ENCODE assay signal across 28 mouse cellular contexts in the genomic region with DNA sequence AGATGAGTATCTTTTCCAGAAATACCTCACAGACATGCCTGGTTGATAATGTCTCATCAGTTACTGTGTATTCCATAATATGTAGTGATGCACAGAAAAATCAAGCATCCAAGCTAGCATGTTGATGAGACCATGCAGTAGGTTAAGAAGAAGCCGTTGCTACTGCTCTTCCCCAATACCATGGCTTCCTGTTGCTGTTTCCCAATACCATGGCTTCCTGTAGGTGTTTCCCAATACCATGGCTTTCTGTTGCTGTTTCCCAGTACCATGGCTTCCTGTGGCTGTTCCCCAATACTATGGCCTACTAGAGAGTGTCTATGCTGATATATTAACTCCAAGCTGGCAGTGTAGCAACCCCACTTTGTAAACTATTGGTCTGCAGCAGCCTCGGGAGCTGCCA.
"Had no signal": no experiment of that assay in that cellular context is flagged by ENCODE, and none has a peak within 500 bp of the region (broad histone marks: within the 10 kb centered on the region; RNA-seq: fewer than 3 reads in every experiment).

No protein-coding gene starts in this region.

- H3K9ac ChIP-seq: heart, embryonic 13.5 days; heart, embryonic 15.5 days; hindbrain, embryonic 12.5 days; hindbrain, embryonic 14.5 days; intestine, embryonic 15.5 days; limb, embryonic 12.5 days; liver, embryonic 14.5 days had no signal

- H3K4me3 ChIP-seq: gastrocnemius, adult 2 months; heart, embryonic 10.5 days; heart, embryonic 13.5 days; heart, embryonic 15.5 days; hindbrain, embryonic 12.5 days; intestine, embryonic 15.5 days; left cerebral cortex, adult 2 months; limb, embryonic 10.5 days; limb, embryonic 12.5 days had no signal

- H3K9me3 ChIP-seq: heart, embryonic 10.5 days; heart, embryonic 13.5 days; heart, embryonic 15.5 days; hindbrain, embryonic 12.5 days; intestine, embryonic 15.5 days; limb, embryonic 10.5 days; limb, embryonic 12.5 days had no signal

- H3K27ac ChIP-seq: gastrocnemius, adult 2 months; heart, embryonic 10.5 days; heart, embryonic 13.5 days; heart, embryonic 15.5 days; hindbrain, embryonic 12.5 days; hindbrain, embryonic 14.5 days; intestine, embryonic 15.5 days; left cerebral cortex, adult 2 months; limb, embryonic 10.5 days; limb, embryonic 12.5 days; liver, embryonic 14.5 days had no signal

- H3K4me2 ChIP-seq: heart, embryonic 13.5 days; heart, embryonic 15.5 days; hindbrain, embryonic 12.5 days; hindbrain, embryonic 14.5 days; intestine, embryonic 15.5 days; limb, embryonic 12.5 days; liver, embryonic 11.5 days had no signal

- H3K4me1 ChIP-seq: heart, embryonic 15.5 days; intestine, embryonic 15.5 days; limb, embryonic 10.5 days; limb, embryonic 12.5 days had no signal

- H3K36me3 ChIP-seq: heart, embryonic 10.5 days; heart, embryonic 13.5 days; heart, embryonic 15.5 days; hindbrain, embryonic 12.5 days; intestine, embryonic 15.5 days; limb, embryonic 10.5 days; limb, embryonic 12.5 days had no signal

- H3K27me3 ChIP-seq: heart, embryonic 13.5 days; heart, embryonic 15.5 days; hindbrain, embryonic 12.5 days; intestine, embryonic 15.5 days had no signal

- DNase-seq: gastrocnemius, adult 2 months; gastrocnemius, postnatal 10 days; gastrocnemius, postnatal 25 days; heart, adult 18-20 months; heart, postnatal 14 days; heart, postnatal 36 days; kidney, adult 18-20 months; kidney, adult 8-10 months; kidney, postnatal 10 days; kidney, postnatal 25 days; kidney, postnatal 4 days; layer of hippocampus, adult 9-11 months; layer of hippocampus, postnatal 36 days; liver had no signal

- ATAC-seq: hindbrain, embryonic 16.5 days; inflammation-experienced regulatory T-cells, adult 6 months; intestine, embryonic 15.5 days; intestine, postnatal 0 days had no signal
